Mouse (Mus musculus): ENCODE results near the gene Wbp4. TPM values are rescaled to one million over a fixed set of nuclear protein-coding genes. Genes with fewer than 3 reads are reported as not detected.
A peak's percentile ranks its signal among the peaks of the same experiment; 100 is the strongest.

Wbp4 gene
- polyA plus RNA-seq, 1 experiment: 54.1 TPM

- no peak overlapping the region for H3K27ac ChIP-seq (ENCODE audit: insufficient read depth, low read length)
- H3K4me1 ChIP-seq (ENCODE audit: control insufficient read depth, insufficient read depth, low read length): peaks cover 8% of the 10 kb centered on the region
- no peak overlapping the region for H3K4me3 ChIP-seq (ENCODE audit: insufficient read depth, low read length)
- TF ChIP-seq POLR2A (IDR thresholded peaks at IDR 0.05; ENCODE audit: low read depth, low read length): no peak
Measured at GRCm38 (mm10) chr14:79519663-79519975, 38.3 kb upstream of the Wbp4 start.

- TF ChIP-seq POLR2A (IDR thresholded peaks at IDR 0.05; ENCODE audit: low read depth, low read length): no peak
- TF ChIP-seq CTCF (IDR thresholded peaks at IDR 0.05; ENCODE audit: borderline replicate concordance, insufficient read depth, low read length): no peak
- no peak overlapping the region for H3K27ac ChIP-seq (ENCODE audit: insufficient read depth, low read length)
- peaks cover 8% of the 10 kb centered on the region for H3K4me1 ChIP-seq (ENCODE audit: control insufficient read depth, insufficient read depth, low read length)
- no peak overlapping the region for H3K4me3 ChIP-seq (ENCODE audit: insufficient read depth, low read length)
Measured at GRCm38 (mm10) chr14:79518761-79519662, 37.7 kb upstream of the Wbp4 start.

- H3K27ac ChIP-seq (ENCODE audit: insufficient read depth, low read length): no peak overlapping the region
- peaks cover 8% of the 10 kb centered on the region for H3K4me1 ChIP-seq (ENCODE audit: control insufficient read depth, insufficient read depth, low read length)
- H3K4me3 ChIP-seq (ENCODE audit: insufficient read depth, low read length): no peak overlapping the region
- TF ChIP-seq POLR2A (IDR thresholded peaks at IDR 0.05; ENCODE audit: low read depth, low read length): no peak
- no peak for TF ChIP-seq CTCF (IDR thresholded peaks at IDR 0.05; ENCODE audit: borderline replicate concordance, insufficient read depth, low read length)
Measured at GRCm38 (mm10) chr14:79518123-79518522, 36.8 kb upstream of the Wbp4 start.

- no peak overlapping the region for H3K27ac ChIP-seq (ENCODE audit: insufficient read depth, low read length)
- H3K4me1 ChIP-seq (ENCODE audit: control insufficient read depth, insufficient read depth, low read length): peaks cover 8% of the 10 kb centered on the region
- no peak overlapping the region for H3K4me3 ChIP-seq (ENCODE audit: insufficient read depth, low read length)
- TF ChIP-seq POLR2A (IDR thresholded peaks at IDR 0.05; ENCODE audit: low read depth, low read length) (no peak), CTCF (IDR thresholded peaks at IDR 0.05; ENCODE audit: borderline replicate concordance, insufficient read depth, low read length) (no peak)
Measured at GRCm38 (mm10) chr14:79517185-79517740, 35.9 kb upstream of the Wbp4 start.

GRCm38 (mm10) chr14:79516751-79517150, 35.4 kb upstream of the Wbp4 start:
- no peak overlapping the region for H3K27ac ChIP-seq (ENCODE audit: insufficient read depth, low read length)
- H3K4me3 ChIP-seq (ENCODE audit: insufficient read depth, low read length): no peak overlapping the region
- no peak for TF ChIP-seq POLR2A (IDR thresholded peaks at IDR 0.05; ENCODE audit: low read depth, low read length)
- TF ChIP-seq CTCF (IDR thresholded peaks at IDR 0.05; ENCODE audit: borderline replicate concordance, insufficient read depth, low read length): no peak
- peaks cover 8% of the 10 kb centered on the region for H3K4me1 ChIP-seq (ENCODE audit: control insufficient read depth, insufficient read depth, low read length)

GRCm38 (mm10) chr14:79516243-79516610, 34.9 kb upstream of the Wbp4 start:
- Histone ChIP-seq H3K27ac (ENCODE audit: insufficient read depth, low read length) (no peak overlapping the region), H3K4me1 (ENCODE audit: control insufficient read depth, insufficient read depth, low read length) (peaks cover 8% of the 10 kb centered on the region), H3K4me3 (ENCODE audit: insufficient read depth, low read length) (no peak overlapping the region)
- TF ChIP-seq CTCF (IDR thresholded peaks at IDR 0.05; ENCODE audit: borderline replicate concordance, insufficient read depth, low read length) (no peak), POLR2A (IDR thresholded peaks at IDR 0.05; ENCODE audit: low read depth, low read length) (no peak)

GRCm38 (mm10) chr14:79515511-79516242, 34.4 kb upstream of the Wbp4 start:
- peaks cover 8% of the 10 kb centered on the region for H3K4me1 ChIP-seq (ENCODE audit: control insufficient read depth, insufficient read depth, low read length)
- peak overlapping the region; percentile 30 for H3K4me3 ChIP-seq (ENCODE audit: insufficient read depth, low read length)
- peak overlapping the region; percentile 64 for H3K27ac ChIP-seq (ENCODE audit: insufficient read depth, low read length)
- TF ChIP-seq POLR2A (IDR thresholded peaks at IDR 0.05; ENCODE audit: low read depth, low read length): no peak
- no peak for TF ChIP-seq CTCF (IDR thresholded peaks at IDR 0.05; ENCODE audit: borderline replicate concordance, insufficient read depth, low read length)

DNA sequence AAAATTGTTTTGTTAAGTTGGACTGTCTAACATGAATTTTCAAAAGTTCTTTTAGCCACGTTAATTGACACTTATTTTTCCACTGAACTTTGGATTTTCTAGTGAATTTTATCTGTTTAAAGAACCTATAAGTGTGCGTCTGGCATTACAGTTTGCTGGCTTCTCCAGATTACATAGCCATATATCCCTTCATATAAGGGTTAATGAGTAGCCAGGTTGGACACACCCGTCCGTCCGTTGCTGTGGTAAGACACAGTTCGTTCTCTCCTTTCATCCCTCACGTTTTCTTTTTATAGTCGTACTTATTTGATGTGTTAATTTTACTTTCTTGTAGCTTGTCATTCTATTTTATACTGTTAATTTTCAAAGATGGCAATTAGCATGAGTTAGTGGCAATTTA, 33.8 kb upstream of the Wbp4 start:
- Histone ChIP-seq H3K27ac (ENCODE audit: insufficient read depth, low read length) (0 out of 2 replicates have a peak overlapping the region, but pooled peaks have one; percentile 64), H3K4me1 (ENCODE audit: control insufficient read depth, insufficient read depth, low read length) (peaks cover 8% of the 10 kb centered on the region), H3K4me3 (ENCODE audit: insufficient read depth, low read length) (no peak overlapping the region)
- no peak for TF ChIP-seq POLR2A (IDR thresholded peaks at IDR 0.05; ENCODE audit: low read depth, low read length)
- no peak for TF ChIP-seq CTCF (IDR thresholded peaks at IDR 0.05; ENCODE audit: borderline replicate concordance, insufficient read depth, low read length)

- no peak for TF ChIP-seq CTCF (IDR thresholded peaks at IDR 0.05; ENCODE audit: borderline replicate concordance, insufficient read depth, low read length)
- no peak for TF ChIP-seq POLR2A (IDR thresholded peaks at IDR 0.05; ENCODE audit: low read depth, low read length)
- Histone ChIP-seq H3K27ac (ENCODE audit: insufficient read depth, low read length) (no peak overlapping the region), H3K4me1 (ENCODE audit: control insufficient read depth, insufficient read depth, low read length) (peaks cover 8% of the 10 kb centered on the region), H3K4me3 (ENCODE audit: insufficient read depth, low read length) (no peak overlapping the region)
Measured at GRCm38 (mm10) chr14:79513951-79514350, 32.6 kb upstream of the Wbp4 start.

GRCm38 (mm10) chr14:79511521-79511920, 30.2 kb upstream of the Wbp4 start:
- TF ChIP-seq POLR2A (IDR thresholded peaks at IDR 0.05; ENCODE audit: low read depth, low read length) (no peak), CTCF (IDR thresholded peaks at IDR 0.05; ENCODE audit: borderline replicate concordance, insufficient read depth, low read length) (no peak)
- Histone ChIP-seq H3K4me1 (ENCODE audit: control insufficient read depth, insufficient read depth, low read length) (peaks cover 13% of the 10 kb centered on the region), H3K27ac (ENCODE audit: insufficient read depth, low read length) (no peak overlapping the region), H3K4me3 (ENCODE audit: insufficient read depth, low read length) (no peak overlapping the region)
